Mouse (Mus musculus): Measurements from ENCODE around the gene Aff1.

DNA sequence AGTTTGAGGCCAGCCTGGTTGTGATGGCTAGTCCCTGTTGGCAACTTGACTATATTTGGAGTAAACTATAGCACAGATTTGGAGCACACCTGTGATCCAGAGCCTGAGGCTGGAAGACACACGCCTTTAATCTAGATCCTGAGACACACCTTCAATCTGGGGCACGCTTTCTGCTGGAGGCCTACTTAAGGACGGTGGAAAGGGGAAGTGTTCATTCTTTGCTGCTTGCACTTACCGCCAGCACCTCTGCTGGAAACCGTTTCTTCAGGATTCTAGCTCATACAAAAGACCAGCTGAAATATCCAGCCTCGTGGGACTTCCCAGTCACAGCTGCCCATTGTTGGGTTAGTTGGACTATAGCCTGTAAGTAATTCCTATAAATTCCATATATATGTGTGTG, 10.4 kb downstream of the Aff1 start:
- no peak for TF ChIP-seq CTCF (IDR thresholded peaks at IDR 0.05; ENCODE audit: low read depth, low read length)
- TF ChIP-seq POLR2AphosphoS5 (IDR thresholded peaks at IDR 0.05; ENCODE audit: insufficient replicate concordance, low read depth, low read length), result no peak
- no peak for TF ChIP-seq TAL1 (conservative IDR thresholded peaks at IDR 0.05; ENCODE audit: low read depth, low read length)
